Mouse (Mus musculus) thymus, adult 2 months (tissue): ENCODE results near the gene Clta.

ENCODE experiments used
- CTCF ChIP-seq: fragments of 200-500 bp; IDR thresholded peaks from 2 replicates; pipeline ENCODE4 v1.5.1; 2012; ENCODE audit warnings: mild to moderate bottlenecking, control low read depth, low read length, moderate library complexity, borderline replicate concordance; ENCODE audit not compliant: control insufficient read depth, poor library complexity, insufficient read depth; ENCODE audit errors: extremely low read depth
- POLR2A ChIP-seq: fragments of 200-500 bp; IDR thresholded peaks from 2 replicates; pipeline ENCODE4 v1.6.1; 2012; ENCODE audit warnings: mild to moderate bottlenecking, low read length, control low read depth, moderate library complexity; ENCODE audit not compliant: control insufficient read depth, poor library complexity, insufficient read depth; ENCODE audit errors: extremely low read depth

GRCm38 (mm10) chr4:44059674-44060073, 55.4 kb downstream of the Clta start:
- TF ChIP-seq CTCF (no peak), POLR2A (no peak)
